Mouse (Mus musculus): Measurements from ENCODE around the gene Atf4.

DNA sequence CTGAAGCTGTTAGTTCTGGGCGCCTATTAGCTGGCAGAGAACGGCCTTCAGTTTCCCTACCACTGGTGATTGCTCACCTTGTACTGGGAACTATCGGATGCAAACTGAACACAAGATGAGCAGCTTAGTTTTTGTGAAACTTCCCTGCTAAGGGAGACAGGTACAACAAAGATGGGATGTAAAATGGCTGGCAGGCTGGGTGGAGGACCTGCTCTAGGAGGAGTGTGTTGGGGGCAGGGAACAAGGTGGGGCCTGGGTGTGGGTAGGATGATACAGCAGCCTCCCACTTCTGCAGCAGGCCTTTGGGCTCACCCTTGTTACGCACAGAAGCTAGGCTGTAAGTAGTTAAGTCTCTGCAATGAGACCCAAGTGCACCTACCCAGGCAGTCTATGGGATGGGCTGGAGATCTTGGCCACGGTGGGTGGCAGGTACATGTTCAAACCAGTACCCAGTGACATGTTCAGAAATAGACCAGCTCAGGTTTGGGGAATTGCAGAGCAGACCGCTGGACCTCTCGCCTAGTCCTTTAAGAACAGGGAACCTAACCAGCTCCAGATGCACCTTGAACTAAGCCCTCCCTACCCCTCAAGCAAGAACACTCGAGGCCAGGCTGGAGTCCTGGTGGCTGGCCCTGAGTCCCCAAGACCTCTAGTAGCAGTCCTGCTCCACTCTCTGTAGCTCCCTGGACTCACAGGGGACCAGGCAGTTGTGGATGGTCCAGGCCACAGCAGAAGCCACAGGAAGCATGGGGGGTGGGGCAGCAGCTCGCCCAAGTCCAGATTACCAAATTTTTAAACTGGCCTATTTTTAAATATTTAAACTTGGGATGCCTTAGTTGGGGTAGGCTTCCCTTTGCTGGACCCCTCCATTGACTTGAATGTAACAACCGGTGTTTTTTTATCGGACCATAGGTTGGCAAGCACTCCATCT, 3.5 kb downstream of the Atf4 start:
- TF ChIP-seq CTCF (IDR thresholded peaks at IDR 0.05; ENCODE audit: low read depth): no peak
- no peak for TF ChIP-seq EP300 (optimal IDR thresholded peaks at IDR 0.05)

All from stomach, postnatal 0 days (tissue).